Mouse (Mus musculus) forebrain, embryonic 14.5 days (tissue): ENCODE results near the gene Rps21. TPM values are rescaled to one million over a fixed set of nuclear protein-coding genes. Genes with fewer than 3 reads are reported as not detected.
"Not testable (repeated sequence)": the region's sequence is repeated elsewhere in the genome, so short reads cannot be mapped to it uniquely, and the experiment has no call there.

ENCODE experiments used
- ATAC-seq: fragments of 200-750 bp; cut with Nextera tagmentation; 2 replicates; pipeline ENCODE4 v1.8.0; 2017; ENCODE audit warnings: mild to moderate bottlenecking, moderate library complexity
- DNase-seq: peaks from one replicate; pipeline ENCODE4 v3.0.0-alpha.2; 2015; ENCODE audit warnings: low spot score
- H3K27ac ChIP-seq: fragments of 300-500 bp; sonication (generic); 2 replicates; pipeline ENCODE4 v1.5.1; 2014; ENCODE audit warnings: low read depth, mild to moderate bottlenecking, control low read depth, low read length, moderate library complexity
- H3K27me3 ChIP-seq: fragments of 300-500 bp; sonication (generic); replicated peaks from 2 replicates; pipeline ENCODE4 v1.6.1; 2014; ENCODE audit warnings: low read length, control low read depth, mixed read lengths; ENCODE audit not compliant: control insufficient read depth, insufficient read depth
- H3K36me3 ChIP-seq: fragments of 300-500 bp; sonication (generic); 2 replicates; pipeline ENCODE4 v1.6.1; 2014; ENCODE audit warnings: low read length, control low read depth; ENCODE audit not compliant: control insufficient read depth, insufficient read depth
- H3K4me1 ChIP-seq: fragments of 300-500 bp; sonication (generic); 2 replicates; pipeline ENCODE4 v1.6.1; 2014; ENCODE audit warnings: antibody characterized with exemption, low read length, control low read depth; ENCODE audit not compliant: control insufficient read depth, insufficient read depth
- H3K4me2 ChIP-seq: fragments of 300-500 bp; sonication (generic); 2 replicates; pipeline ENCODE4 v1.6.1; 2014; ENCODE audit warnings: mild to moderate bottlenecking, control low read depth, low read length
- H3K4me3 ChIP-seq: fragments of 300-500 bp; sonication (generic); 2 replicates; pipeline ENCODE4 v1.5.1; 2014; ENCODE audit warnings: low read depth, low read length, control low read depth
- H3K9ac ChIP-seq: fragments of 300-500 bp; sonication (generic); 2 replicates; pipeline ENCODE4 v1.6.1; 2014; ENCODE audit warnings: mild to moderate bottlenecking, low read length, control low read depth, moderate library complexity
- H3K9me3 ChIP-seq: fragments of 300-500 bp; sonication (generic); replicated peaks from 2 replicates; pipeline ENCODE4 v1.6.1; 2016; ENCODE audit warnings: low read length, control low read depth, mixed read lengths; ENCODE audit not compliant: control insufficient read depth
- WGBS: fragments of 180-500 bp; shearing (Covaris S2); extraction: QIAGEN DNeasy Blood & Tissue Kit; methylation state at CpG from one replicate; pipeline ENCODE4 v1.1.7; 2014; 5-methylcytosine and 5-hydroxymethylcytosine counted together
- polyA plus RNA-seq: library from polyadenylated mRNA; unstranded; fragments of >200 nt; fragmentation: Nextera tagmentation; extraction: Ambion mirVana; gene quantifications from 2 replicates; pipeline ENCODE4 v1.2.1, GENCODE M21; 2014

The Rps21 gene
- polyA plus RNA-seq, 1 experiment from 2014 or later, result 523 TPM

- no peak overlapping the region for H3K4me2 ChIP-seq
- no peak overlapping the region for H3K4me3 ChIP-seq
- DNase-seq (peak; percentile 94), ATAC-seq (peak; percentile 93)
- H3K36me3 ChIP-seq, result no peaks in the 10 kb centered on the region
- no peaks in the 10 kb centered on the region for H3K9me3 ChIP-seq
- no peak overlapping the region; the same call in 1 of the 2 replicates for H3K9ac ChIP-seq
- no peaks in the 10 kb centered on the region for H3K27me3 ChIP-seq
- no peaks in the 10 kb centered on the region; the same call in 1 of the 2 replicates for H3K4me1 ChIP-seq
- WGBS, result 31% methylated on average over 11 of the region's 11 CpGs
- no peak overlapping the region for H3K27ac ChIP-seq
These were observed 6.1 kb upstream of the Rps21 start for GRCm38 (mm10) chr2:180250930-180251611.

DNA sequence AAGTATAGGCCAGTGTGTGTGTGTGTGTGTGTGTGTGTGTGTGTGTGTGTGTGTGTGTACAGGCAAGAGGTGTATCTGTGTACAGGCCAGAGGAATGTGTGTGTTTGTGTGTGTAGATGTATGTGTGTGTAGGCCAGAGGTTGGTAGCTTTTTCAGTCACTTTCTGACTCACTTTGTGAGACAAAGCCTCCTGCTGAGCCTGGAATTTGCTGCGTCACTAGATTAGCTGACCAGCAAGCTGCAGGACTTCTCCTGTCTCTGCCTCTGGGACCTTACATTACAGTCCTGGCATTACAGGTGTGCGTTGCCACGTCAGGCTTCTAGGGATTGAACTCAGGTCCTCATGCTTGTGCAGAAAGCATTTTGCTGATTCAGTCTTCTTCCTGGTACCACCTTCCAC, 5.3 kb upstream of the Rps21 start:
- no peak overlapping the region for H3K4me3 ChIP-seq
- no peaks in the 10 kb centered on the region for H3K36me3 ChIP-seq
- no peak overlapping the region for H3K9ac ChIP-seq
- no peak overlapping the region for H3K27ac ChIP-seq
- no peak overlapping the region for H3K4me2 ChIP-seq
- ATAC-seq (0 out of 2 replicates have a peak, but pooled peaks have one; percentile 3), DNase-seq (no peak)
- no peaks in the 10 kb centered on the region for H3K9me3 ChIP-seq
- H3K4me1 ChIP-seq, result peaks cover 4% of the 10 kb centered on the region; the same call in 1 of the 2 replicates
- H3K27me3 ChIP-seq, result no peaks in the 10 kb centered on the region
- WGBS, result 50% methylated on average over 3 of the region's 3 CpGs

- Histone ChIP-seq H3K4me3 (no peak overlapping the region), H3K9me3 (no peaks in the 10 kb centered on the region), H3K4me2 (no peak overlapping the region), H3K27ac (no peak overlapping the region), H3K4me1 (peaks cover 7% of the 10 kb centered on the region; the same call in 1 of the 2 replicates), H3K27me3 (no peaks in the 10 kb centered on the region), H3K36me3 (peaks cover 14% of the 10 kb centered on the region), H3K9ac (no peak overlapping the region)
- WGBS, result 90% methylated on average over 5 of the region's 5 CpGs
- ATAC-seq, result no peak
- no peak for DNase-seq
These were observed 2.6 kb upstream of the Rps21 start for GRCm38 (mm10) chr2:180254436-180255209.

DNA sequence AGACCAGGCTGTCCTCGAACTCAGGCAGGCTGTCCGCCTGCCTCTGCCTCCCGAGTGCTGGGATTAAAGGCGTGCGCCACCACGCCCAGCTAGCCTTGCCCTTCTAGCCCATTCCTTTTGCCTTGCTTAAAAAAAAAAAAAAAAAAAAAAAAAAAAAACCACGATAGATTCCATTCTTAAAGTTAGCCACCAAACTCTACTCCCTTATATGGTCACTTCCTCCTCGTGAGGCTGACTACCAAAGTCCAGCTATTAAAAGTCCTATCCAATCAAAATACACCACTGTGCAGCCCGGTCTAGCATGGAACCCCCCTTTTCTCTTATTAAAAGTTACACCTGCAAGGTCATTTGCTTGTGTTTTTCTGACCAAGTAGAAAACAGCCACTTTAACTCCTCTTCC, 1.5 kb upstream of the Rps21 start:
- no peak for DNase-seq
- peaks cover 7% of the 10 kb centered on the region; the same call in 1 of the 2 replicates for H3K4me1 ChIP-seq
- H3K27ac ChIP-seq, result no peak overlapping the region
- H3K4me3 ChIP-seq, result no peak overlapping the region
- H3K27me3 ChIP-seq, result no peaks in the 10 kb centered on the region
- ATAC-seq, result no peak
- 90% methylated on average over 9 of the region's 9 CpGs for WGBS
- H3K9ac ChIP-seq, result no peak overlapping the region
- no peaks in the 10 kb centered on the region for H3K9me3 ChIP-seq
- H3K4me2 ChIP-seq, result peak overlapping the region; percentile 86
- H3K36me3 ChIP-seq, result peaks cover 24% of the 10 kb centered on the region

DNA sequence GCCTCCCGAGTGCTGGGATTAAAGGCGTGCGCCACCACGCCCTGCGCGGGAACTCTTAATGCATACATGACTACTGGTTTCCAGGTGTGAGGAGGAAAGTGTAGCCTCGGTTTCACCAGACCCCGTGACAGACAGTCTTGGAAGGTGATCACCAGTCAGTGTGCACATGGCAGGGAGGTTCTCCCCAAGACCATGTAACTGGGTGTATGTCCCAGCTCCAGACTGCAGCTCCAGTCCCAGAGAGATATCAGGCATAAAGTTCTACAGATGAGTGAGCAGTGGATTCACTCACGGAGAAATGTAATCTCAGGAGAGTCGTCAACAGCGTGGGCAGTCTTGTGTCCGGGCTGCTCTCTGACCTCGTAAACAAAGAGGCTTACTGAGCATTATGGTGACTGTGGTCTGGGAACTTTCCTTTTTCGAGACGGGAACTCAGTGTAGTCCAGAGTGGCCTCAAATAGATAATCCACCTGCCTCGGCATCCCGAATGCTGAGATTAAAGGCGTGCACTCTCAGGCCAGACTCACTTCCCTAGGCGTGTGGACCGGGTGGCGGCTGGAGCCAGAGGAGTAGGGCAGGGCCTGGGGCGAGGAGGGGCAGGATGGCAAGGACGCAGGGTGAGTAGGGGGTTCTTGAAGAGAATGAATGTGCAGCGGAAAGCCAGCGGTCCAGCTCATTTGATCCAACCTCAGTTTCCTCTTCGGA, 729 bp upstream of the Rps21 start:
- H3K9ac ChIP-seq, result peak overlapping the region; percentile 80
- DNase-seq (no peak), ATAC-seq (peak; percentile 60)
- peak overlapping the region; percentile 90 for H3K27ac ChIP-seq
- WGBS, result 25% methylated on average over 26 of the region's 26 CpGs
- no peaks in the 10 kb centered on the region for H3K9me3 ChIP-seq
- H3K4me2 ChIP-seq, result peak overlapping the region; percentile 86
- H3K4me3 ChIP-seq, result peak overlapping the region; percentile 84
- peaks cover 32% of the 10 kb centered on the region for H3K36me3 ChIP-seq
- H3K27me3 ChIP-seq, result no peaks in the 10 kb centered on the region
- H3K4me1 ChIP-seq, result peaks cover 7% of the 10 kb centered on the region; the same call in 1 of the 2 replicates

GRCm38 (mm10) chr2:180257963-180258865, 1.0 kb downstream of the Rps21 start:
- 55% methylated on average over 11 of the region's 11 CpGs for WGBS
- Histone ChIP-seq H3K4me2 (peak overlapping the region; percentile 81), H3K9ac (peak overlapping the region; percentile 89), H3K4me1 (peaks cover 7% of the 10 kb centered on the region; the same call in 1 of the 2 replicates), H3K4me3 (peak overlapping the region; percentile 84), H3K36me3 (peaks cover 50% of the 10 kb centered on the region), H3K9me3 (no peaks in the 10 kb centered on the region), H3K27me3 (no peaks in the 10 kb centered on the region), H3K27ac (peak overlapping the region; percentile 70)
- DNase-seq (no peak), ATAC-seq (no peak)

GRCm38 (mm10) chr2:180258951-180259484, 1.8 kb downstream of the Rps21 start:
- H3K27me3 ChIP-seq, H3K4me1 ChIP-seq: not testable (repeated sequence)
- peaks cover 58% of the 10 kb centered on the region for H3K36me3 ChIP-seq

More at GRCm38 (mm10) chr2:180258951-180259484, 1.8 kb downstream of the Rps21 start:
- not testable (repeated sequence) for H3K27ac ChIP-seq, H3K4me3 ChIP-seq, DNase-seq, ATAC-seq, H3K4me2 ChIP-seq, H3K9ac ChIP-seq, H3K9me3 ChIP-seq
- 79% methylated on average over 10 of the region's 10 CpGs for WGBS
